Mouse (Mus musculus): ENCODE results near the gene P4ha3. TPM values are rescaled to one million over a fixed set of nuclear protein-coding genes. Genes with fewer than 3 reads are reported as not detected.
"Not testable (repeated sequence)": the region's sequence is repeated elsewhere in the genome, so short reads cannot be mapped to it uniquely, and the experiment has no call there.

Gene P4ha3
- 24.0 and 28.1 TPM in 2 replicates for polyA plus RNA-seq (2015; fragmentation: Nextera tagmentation; extraction: Ambion mirVana)

DNA sequence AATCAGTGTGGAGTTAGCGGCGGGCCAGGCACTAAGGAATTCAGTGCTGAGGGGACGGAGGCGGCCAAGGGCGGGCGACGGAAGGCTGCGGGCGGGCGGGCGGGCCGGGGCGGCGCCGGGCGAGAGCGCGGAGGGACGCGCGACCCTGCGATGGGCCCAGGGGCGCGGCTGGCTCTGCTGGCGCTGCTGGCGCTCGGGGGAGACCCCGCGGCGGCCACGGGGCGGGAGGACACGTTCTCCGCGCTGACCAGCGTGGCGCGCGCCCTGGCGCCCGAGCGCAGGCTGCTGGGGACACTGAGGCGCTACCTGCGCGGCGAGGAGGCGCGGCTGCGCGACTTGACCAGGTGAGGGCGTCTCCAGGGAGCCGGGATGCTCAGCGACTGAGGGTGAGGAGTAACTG is at the start of gene P4ha3:
Gene P4ha3 (plus strand): TSS at position 138 of the 400 bp plus-strand sequence.
- ATAC-seq (ENCODE audit: insufficient number of reproducible peaks, low FRiP score, low TSS enrichment, low read depth), result no peak
- Histone ChIP-seq H3K9ac (peak within 1 kb of the TSS; percentile 73), H3K9me3 (no peaks in the 10 kb centered on the region), H3K27me3 (no peaks in the 10 kb centered on the region), H3K4me1 (peaks cover 45% of the 10 kb centered on the region), H3K27ac (peak within 1 kb of the TSS; percentile 98), H3K4me3 (peak within 1 kb of the TSS; percentile 59), H3K4me2 (peak within 1 kb of the TSS; percentile 86), H3K36me3 (0 out of 2 replicates have a peak, but pooled peaks cover 1% of the 10 kb centered on the region)
- under 1% methylated on average over 47 of the region's 53 CpGs for WGBS

DNA sequence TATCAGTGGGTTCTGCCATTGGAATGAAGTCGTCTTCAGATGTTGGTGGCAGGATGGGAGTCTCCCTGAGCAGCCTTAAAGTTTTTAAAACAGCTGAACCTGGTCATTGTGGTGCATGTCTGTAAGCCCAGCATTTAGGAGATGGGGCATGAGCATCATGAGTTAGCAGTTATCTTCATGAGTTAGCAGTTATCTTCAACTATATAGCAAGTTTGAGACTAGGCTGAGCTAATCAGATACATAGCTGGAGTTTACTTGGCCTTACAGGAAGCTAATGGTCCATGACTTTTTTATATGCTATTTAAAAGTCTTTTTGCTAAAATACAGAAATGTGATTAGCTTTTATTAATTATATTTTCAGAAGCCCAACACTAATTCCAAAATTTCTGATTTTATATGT is 47.0 kb upstream of the P4ha3 start:
- Histone ChIP-seq H3K27ac (no peak overlapping the region), H3K4me3 (no peak overlapping the region), H3K27me3 (no peaks in the 10 kb centered on the region), H3K9me3 (no peaks in the 10 kb centered on the region), H3K4me1 (no peaks in the 10 kb centered on the region), H3K36me3 (no peaks in the 10 kb centered on the region), H3K9ac (no peak overlapping the region), H3K4me2 (no peak overlapping the region)
- 78% methylated on average over 1 of the region's 1 CpGs for WGBS
- no peak for ATAC-seq (ENCODE audit: insufficient number of reproducible peaks, low FRiP score, low TSS enrichment, low read depth)

DNA sequence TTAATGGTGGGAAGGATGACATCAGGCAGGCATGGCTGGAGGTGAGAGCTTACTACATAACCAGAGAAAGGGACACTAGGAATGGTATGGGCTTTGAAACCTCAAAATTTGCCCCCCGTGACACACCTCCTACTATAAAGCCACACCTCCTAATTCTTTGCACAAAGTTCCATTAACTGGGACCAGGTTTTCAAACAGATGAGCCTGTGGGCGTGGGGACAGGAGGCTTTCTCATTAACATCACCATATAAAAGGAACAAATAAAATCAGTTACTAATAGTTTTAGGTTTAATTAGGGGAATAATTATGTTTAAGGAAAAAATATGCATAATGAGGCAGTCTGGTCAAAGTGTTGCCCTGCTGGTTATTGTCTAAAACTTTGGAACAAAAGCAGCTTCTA is 44.7 kb upstream of the P4ha3 start:
- Histone ChIP-seq H3K9me3 (no peaks in the 10 kb centered on the region), H3K27ac (no peak overlapping the region), H3K4me3 (no peak overlapping the region), H3K9ac (no peak overlapping the region), H3K36me3 (no peaks in the 10 kb centered on the region), H3K27me3 (no peaks in the 10 kb centered on the region), H3K4me1 (no peaks in the 10 kb centered on the region), H3K4me2 (no peak overlapping the region)
- WGBS, result 56% methylated on average over 2 of the region's 2 CpGs
- ATAC-seq (ENCODE audit: insufficient number of reproducible peaks, low FRiP score, low TSS enrichment, low read depth), result no peak

DNA sequence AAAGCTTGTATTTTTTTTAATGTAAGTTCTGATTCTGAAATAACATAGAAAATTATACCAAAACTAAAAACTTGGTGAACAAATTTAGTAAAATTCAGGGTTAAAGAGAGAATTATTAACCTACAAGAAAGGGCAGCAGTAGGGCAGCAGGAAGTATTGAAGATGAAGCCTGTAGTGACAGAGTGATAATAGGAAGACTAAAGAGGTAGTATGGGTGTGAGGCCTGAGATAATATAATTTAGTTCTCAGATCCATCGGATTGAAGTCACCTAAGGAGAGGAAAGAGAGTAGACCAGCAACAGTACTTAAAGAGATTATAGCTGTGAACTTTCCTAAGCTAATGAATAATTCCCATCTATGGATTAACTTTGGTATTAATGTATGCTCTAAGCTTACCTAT is 42.3 kb upstream of the P4ha3 start:
- no peaks in the 10 kb centered on the region for H3K36me3 ChIP-seq
- WGBS, result 84% methylated on average over 1 of the region's 1 CpGs

DNA sequence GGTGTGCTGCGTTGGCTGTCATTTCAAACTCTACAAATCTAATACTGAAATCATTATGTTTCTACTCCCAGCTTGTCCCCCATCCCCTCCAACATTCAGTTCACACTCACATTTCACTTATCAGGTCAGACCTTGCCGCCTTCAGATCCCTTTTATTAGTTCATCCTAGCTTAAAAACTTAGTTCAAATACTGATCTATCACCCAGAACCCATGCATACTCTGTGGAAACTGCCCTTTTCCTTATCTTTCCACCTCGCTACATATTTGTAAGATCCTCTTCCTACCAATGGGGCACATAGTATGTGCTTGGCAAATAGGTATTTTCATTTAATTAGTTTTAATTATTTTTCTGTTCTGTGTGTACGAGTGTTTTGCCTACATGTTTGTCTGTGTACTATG is 41.1 kb upstream of the P4ha3 start:
- H3K4me3 ChIP-seq, result no peak overlapping the region
- no peak overlapping the region for H3K9ac ChIP-seq
- no peaks in the 10 kb centered on the region for H3K27me3 ChIP-seq
- H3K27ac ChIP-seq, result no peak overlapping the region
- H3K4me2 ChIP-seq, result no peak overlapping the region
- H3K9me3 ChIP-seq, result no peaks in the 10 kb centered on the region
- no peaks in the 10 kb centered on the region for H3K4me1 ChIP-seq
- ATAC-seq (ENCODE audit: insufficient number of reproducible peaks, low FRiP score, low TSS enrichment, low read depth), result no peak
- 86% methylated on average over 4 of the region's 4 CpGs for WGBS
- H3K36me3 ChIP-seq, result no peaks in the 10 kb centered on the region

More for the DNA sequence above, 42.3 kb upstream of the P4ha3 start:
- H3K9ac ChIP-seq, result no peak overlapping the region
- H3K4me2 ChIP-seq, result no peak overlapping the region
- ATAC-seq (ENCODE audit: insufficient number of reproducible peaks, low FRiP score, low TSS enrichment, low read depth), result no peak
- no peaks in the 10 kb centered on the region for H3K27me3 ChIP-seq
- H3K4me3 ChIP-seq, result no peak overlapping the region
- H3K27ac ChIP-seq, result no peak overlapping the region
- H3K9me3 ChIP-seq, result no peaks in the 10 kb centered on the region
- H3K4me1 ChIP-seq, result no peaks in the 10 kb centered on the region

DNA sequence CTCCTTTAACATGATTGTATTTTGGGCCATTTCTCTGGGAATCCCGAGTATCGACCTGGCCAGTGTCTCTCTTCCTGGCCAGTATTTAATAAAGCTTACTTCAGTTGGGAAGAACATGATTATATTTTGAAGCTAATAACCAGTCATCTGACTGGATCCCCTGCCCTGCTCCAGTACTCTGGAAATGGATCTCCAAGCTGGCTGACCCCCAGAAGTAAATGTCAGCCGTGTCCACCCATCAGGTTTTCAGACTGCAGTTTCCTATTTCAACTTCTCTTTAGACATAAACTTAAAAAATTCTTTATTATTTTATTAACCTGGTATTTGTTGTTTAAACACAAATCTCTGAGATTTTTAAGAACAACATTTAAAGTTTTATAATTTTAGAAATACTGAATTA is 40.1 kb upstream of the P4ha3 start:
- H3K4me2 ChIP-seq, result no peak overlapping the region
- no peaks in the 10 kb centered on the region for H3K4me1 ChIP-seq
- H3K36me3 ChIP-seq, result no peaks in the 10 kb centered on the region
- ATAC-seq (ENCODE audit: insufficient number of reproducible peaks, low FRiP score, low TSS enrichment, low read depth), result no peak
- no peak overlapping the region for H3K4me3 ChIP-seq
- no peaks in the 10 kb centered on the region for H3K27me3 ChIP-seq
- WGBS, result 87% methylated on average over 3 of the region's 3 CpGs
- no peak overlapping the region for H3K9ac ChIP-seq
- H3K27ac ChIP-seq, result no peak overlapping the region
- H3K9me3 ChIP-seq, result no peaks in the 10 kb centered on the region

DNA sequence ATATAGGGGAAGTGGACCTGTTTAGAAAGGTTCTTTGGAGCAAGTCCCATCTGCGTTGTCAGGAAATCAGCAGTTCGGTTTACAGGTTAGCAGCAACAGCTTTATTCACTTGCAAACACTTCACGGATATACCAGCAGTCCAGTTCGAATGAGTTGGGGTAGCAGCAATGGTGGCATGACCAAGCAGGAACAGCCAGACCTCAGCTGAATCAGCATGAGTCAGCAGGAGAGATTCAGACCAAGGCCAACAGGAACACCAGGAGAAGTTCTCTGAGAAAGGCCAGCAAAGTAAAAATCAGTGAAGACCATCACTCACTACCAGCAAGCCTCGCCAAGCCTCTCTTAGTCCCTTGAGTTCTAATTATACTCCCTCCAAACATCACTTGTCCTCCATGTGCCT is 34.7 kb upstream of the P4ha3 start:
- no peak overlapping the region for H3K4me2 ChIP-seq
- H3K4me3 ChIP-seq, result no peak overlapping the region
- H3K9me3 ChIP-seq, result no peaks in the 10 kb centered on the region
- no peak overlapping the region for H3K9ac ChIP-seq
- peaks cover 13% of the 10 kb centered on the region; the same call in 1 of the 2 replicates for H3K36me3 ChIP-seq
- no peaks in the 10 kb centered on the region for H3K27me3 ChIP-seq
- no peaks in the 10 kb centered on the region for H3K4me1 ChIP-seq
- H3K27ac ChIP-seq, result no peak overlapping the region
- 94% methylated on average over 5 of the region's 5 CpGs for WGBS
- ATAC-seq (ENCODE audit: insufficient number of reproducible peaks, low FRiP score, low TSS enrichment, low read depth), result no peak

DNA sequence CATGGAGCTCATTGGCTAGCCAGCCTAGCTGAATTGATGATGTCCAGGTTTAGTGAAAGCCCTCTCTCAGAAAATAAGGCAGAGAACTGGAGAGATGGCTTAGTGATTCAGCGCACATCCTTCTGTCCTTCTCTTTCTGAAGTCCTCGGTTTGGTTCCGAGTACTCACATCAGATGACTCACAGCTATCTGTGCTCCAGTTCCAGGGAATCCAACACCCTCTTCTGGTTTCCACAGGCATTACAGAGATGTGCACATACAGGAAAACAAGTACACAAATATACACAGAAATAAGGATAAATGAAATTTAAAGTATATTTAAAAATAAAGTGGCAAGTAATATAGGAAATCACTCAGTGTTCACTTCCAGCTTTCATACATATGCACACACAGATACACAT is 23.0 kb upstream of the P4ha3 start:
- H3K27ac ChIP-seq, result no peak overlapping the region
- H3K9ac ChIP-seq, result no peak overlapping the region
- peaks cover 6% of the 10 kb centered on the region; the same call in 1 of the 2 replicates for H3K36me3 ChIP-seq
- H3K4me1 ChIP-seq, result no peaks in the 10 kb centered on the region
- ATAC-seq (ENCODE audit: insufficient number of reproducible peaks, low FRiP score, low TSS enrichment, low read depth), result no peak
- 90% methylated on average over 3 of the region's 3 CpGs for WGBS
- H3K4me2 ChIP-seq, result no peak overlapping the region
- H3K27me3 ChIP-seq, result no peaks in the 10 kb centered on the region
- no peak overlapping the region for H3K4me3 ChIP-seq
- H3K9me3 ChIP-seq, result no peaks in the 10 kb centered on the region

DNA sequence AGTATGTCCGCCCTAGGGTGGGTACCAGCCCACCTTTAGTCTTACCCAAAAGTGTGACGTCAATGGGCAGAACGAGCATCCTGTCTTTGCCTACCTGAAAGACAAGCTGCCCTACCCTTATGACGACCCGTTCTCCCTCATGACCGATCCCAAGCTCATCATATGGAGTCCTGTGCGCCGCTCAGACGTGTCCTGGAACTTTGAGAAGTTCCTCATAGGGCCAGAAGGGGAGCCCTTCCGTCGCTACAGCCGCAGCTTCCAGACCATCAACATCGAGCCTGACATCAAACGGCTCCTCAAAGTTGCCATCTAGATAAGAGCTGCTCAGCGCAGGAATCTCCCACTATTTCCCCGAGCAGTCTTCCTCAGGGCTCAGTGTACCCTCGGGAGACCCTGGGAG is 20.4 kb upstream of the P4ha3 start:
- H3K9ac ChIP-seq; H3K4me1 ChIP-seq; ATAC-seq (ENCODE audit: insufficient number of reproducible peaks, low FRiP score, low TSS enrichment, low read depth); H3K36me3 ChIP-seq; H3K4me2 ChIP-seq; H3K27me3 ChIP-seq; H3K9me3 ChIP-seq; H3K27ac ChIP-seq; H3K4me3 ChIP-seq: not testable (repeated sequence)
- 55% methylated on average over 17 of the region's 17 CpGs for WGBS

DNA sequence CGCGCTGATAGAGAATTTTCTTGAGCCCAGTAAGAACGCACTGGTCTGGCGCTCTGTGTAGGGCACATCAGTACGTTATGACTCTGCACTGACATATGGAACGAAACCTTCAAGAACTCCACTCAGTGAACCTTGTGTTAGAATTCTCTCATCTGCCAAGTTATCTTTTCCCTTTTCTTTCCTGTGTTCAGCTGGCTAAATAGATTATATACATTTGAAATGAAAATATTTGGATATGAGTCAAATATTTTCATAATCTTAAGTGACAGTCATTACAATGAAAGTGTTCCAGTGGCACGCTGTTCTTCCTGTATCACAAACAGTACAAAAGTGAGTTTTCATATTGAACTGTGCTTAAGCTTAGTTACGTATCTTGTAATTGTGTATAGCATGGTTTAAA is 13.0 kb upstream of the P4ha3 start:
- Histone ChIP-seq H3K36me3 (no peaks in the 10 kb centered on the region), H3K27ac (no peak overlapping the region), H3K4me3 (no peak overlapping the region), H3K9ac (no peak overlapping the region), H3K27me3 (no peaks in the 10 kb centered on the region), H3K4me2 (no peak overlapping the region), H3K9me3 (no peaks in the 10 kb centered on the region), H3K4me1 (no peaks in the 10 kb centered on the region)
- 96% methylated on average over 8 of the region's 8 CpGs for WGBS
- no peak for ATAC-seq (ENCODE audit: insufficient number of reproducible peaks, low FRiP score, low TSS enrichment, low read depth)

DNA sequence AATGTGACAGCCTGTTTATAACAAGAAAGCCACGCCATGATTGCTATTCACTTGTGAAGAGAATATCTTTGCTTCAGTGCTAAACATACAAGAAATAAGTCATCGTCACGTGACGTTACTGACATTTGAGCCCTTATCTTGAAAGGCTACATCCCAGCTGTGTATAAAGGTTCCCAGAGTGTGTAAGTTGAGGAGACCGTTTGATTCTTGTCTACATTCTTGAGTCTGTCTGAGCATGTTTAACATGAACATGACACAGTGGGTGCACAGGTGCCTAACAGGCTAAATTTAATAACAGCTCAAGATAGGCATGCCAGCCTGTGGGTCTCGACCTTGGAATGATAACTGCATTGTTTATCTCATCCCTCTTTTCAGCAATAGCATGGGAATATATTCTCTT is 10.8 kb upstream of the P4ha3 start:
- H3K36me3 ChIP-seq, result no peaks in the 10 kb centered on the region
- no peaks in the 10 kb centered on the region for H3K4me1 ChIP-seq
- H3K4me2 ChIP-seq, result no peak overlapping the region
- no peak overlapping the region for H3K4me3 ChIP-seq
- no peak overlapping the region for H3K9ac ChIP-seq
- no peak overlapping the region for H3K27ac ChIP-seq
- H3K27me3 ChIP-seq, result no peaks in the 10 kb centered on the region
- 61% methylated on average over 6 of the region's 6 CpGs for WGBS
- ATAC-seq (ENCODE audit: insufficient number of reproducible peaks, low FRiP score, low TSS enrichment, low read depth), result no peak
- H3K9me3 ChIP-seq, result no peaks in the 10 kb centered on the region

DNA sequence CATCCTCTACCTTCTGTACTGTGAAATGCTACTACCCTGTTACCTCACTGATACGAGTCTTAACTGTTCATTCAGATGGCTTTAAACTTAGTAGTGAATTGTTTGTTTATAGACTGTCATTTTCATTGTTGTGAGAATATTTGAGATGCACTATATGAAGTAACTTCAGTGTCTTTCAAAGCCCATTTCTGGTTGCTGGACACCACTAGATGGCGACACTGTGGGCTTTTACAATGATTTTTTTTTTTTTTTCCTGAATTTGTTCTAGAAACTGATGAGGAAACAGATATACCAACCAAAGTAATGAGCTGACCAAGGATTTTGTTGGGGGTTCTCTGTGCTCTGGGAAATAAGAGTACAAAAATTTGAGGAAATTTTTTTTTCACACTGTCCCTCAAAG is 8.9 kb upstream of the P4ha3 start:
- no peaks in the 10 kb centered on the region for H3K27me3 ChIP-seq
- WGBS, result 34% methylated on average over 2 of the region's 2 CpGs
- H3K36me3 ChIP-seq, result no peaks in the 10 kb centered on the region
- no peak overlapping the region for H3K9ac ChIP-seq
- no peak for ATAC-seq (ENCODE audit: insufficient number of reproducible peaks, low FRiP score, low TSS enrichment, low read depth)
- H3K4me2 ChIP-seq, result no peak overlapping the region
- no peaks in the 10 kb centered on the region for H3K4me1 ChIP-seq
- no peaks in the 10 kb centered on the region for H3K9me3 ChIP-seq
- H3K4me3 ChIP-seq, result no peak overlapping the region
- H3K27ac ChIP-seq, result no peak overlapping the region

DNA sequence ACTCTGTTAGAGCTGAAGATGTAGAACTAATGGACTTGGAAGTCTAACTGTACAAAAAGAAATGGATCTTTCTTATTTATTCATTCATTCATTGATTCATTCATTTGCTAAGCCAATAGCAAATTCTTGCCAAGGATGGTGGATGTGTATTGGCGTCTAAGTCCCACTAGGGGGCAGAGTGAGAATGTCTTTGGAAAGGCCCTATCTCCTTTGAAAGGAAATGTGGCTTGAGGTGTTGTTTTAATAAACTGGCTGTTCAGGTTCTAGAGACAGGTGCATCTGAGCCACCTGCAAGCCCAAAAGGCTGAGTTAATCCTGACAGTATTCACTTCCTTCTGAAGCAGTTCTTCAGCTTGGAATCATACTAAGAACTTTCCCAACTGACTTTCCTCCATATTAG is 5.5 kb upstream of the P4ha3 start:
- ATAC-seq (ENCODE audit: insufficient number of reproducible peaks, low FRiP score, low TSS enrichment, low read depth), result no peak
- Histone ChIP-seq H3K27me3 (no peaks in the 10 kb centered on the region), H3K27ac (no peak overlapping the region), H3K36me3 (no peaks in the 10 kb centered on the region), H3K9ac (no peak overlapping the region), H3K4me1 (peaks cover 2% of the 10 kb centered on the region), H3K4me3 (no peak overlapping the region), H3K4me2 (no peak overlapping the region), H3K9me3 (no peaks in the 10 kb centered on the region)
- 0% methylated on average over 1 of the region's 1 CpGs for WGBS

Data from limb, embryonic 15.5 days (tissue).